Mouse (Mus musculus) leukemia stem cell, adult 10-12 weeks (primary cell): ENCODE measurements around the gene Deup1. TPM values are rescaled to one million over a fixed set of nuclear protein-coding genes. Genes with fewer than 3 reads are reported as not detected.

Experiments used
- polyA plus RNA-seq: library from polyadenylated mRNA; stranded (reverse); fragments of >175 nt; gene quantifications from 2 replicates; pipeline ENCODE4 v1.2.3, GENCODE M21; 2012; ENCODE audit warnings: low replicate concordance

The Deup1 gene
- polyA plus RNA-seq = 0.09 TPM in 1 of 2 replicates, not detected in the other

GRCm38 (mm10) chr9:15627785-15628287 is at the start of gene Deup1:
Gene Deup1, minus strand, starts transcription at chr9:15627933.

Other genes with a start within 250 kb of the Deup1 start
- 17.2 and 20.9 TPM in 2 replicates for gene Smco4, start 134.5 kb downstream of the Deup1 start, polyA plus RNA-seq
- gene Slc36a4, start 81.8 kb upstream of the Deup1 start, polyA plus RNA-seq = 0.18 and 0.26 TPM in 2 replicates
- not detected in 2 replicates for gene Mtnr1b, start 246.6 kb upstream of the Deup1 start, polyA plus RNA-seq